Mouse (Mus musculus): ENCODE measurements around the gene Slit3.

Gene Slit3

GRCm38 (mm10) chr11:35704381-35704780 lies 583.4 kb downstream of the Slit3 start:
- Histone ChIP-seq H3K36me3 (ENCODE audit: insufficient read depth, low read length) (no peaks in the 10 kb centered on the region), H3K9me3 (ENCODE audit: low read length) (peaks cover 5% of the 10 kb centered on the region; the same call in 1 of the 2 replicates), H3K27me3 (ENCODE audit: insufficient read depth, low read length) (peaks cover 15% of the 10 kb centered on the region), H3K4me1 (replicated peaks; ENCODE audit: low read depth, low read length) (peaks cover 47% of the 10 kb centered on the region), H3K4me3 (replicated peaks; ENCODE audit: low read length) (no peak overlapping the region)
- no peak for TF ChIP-seq POU5F1 (IDR thresholded peaks at IDR 0.05; ENCODE audit: borderline replicate concordance, low read length)
- TF ChIP-seq CTCF (conservative IDR thresholded peaks at IDR 0.05; ENCODE audit: low read length): no peak
- no peak for TF ChIP-seq NANOG (IDR thresholded peaks at IDR 0.05; ENCODE audit: borderline replicate concordance, low read length)

DNA sequence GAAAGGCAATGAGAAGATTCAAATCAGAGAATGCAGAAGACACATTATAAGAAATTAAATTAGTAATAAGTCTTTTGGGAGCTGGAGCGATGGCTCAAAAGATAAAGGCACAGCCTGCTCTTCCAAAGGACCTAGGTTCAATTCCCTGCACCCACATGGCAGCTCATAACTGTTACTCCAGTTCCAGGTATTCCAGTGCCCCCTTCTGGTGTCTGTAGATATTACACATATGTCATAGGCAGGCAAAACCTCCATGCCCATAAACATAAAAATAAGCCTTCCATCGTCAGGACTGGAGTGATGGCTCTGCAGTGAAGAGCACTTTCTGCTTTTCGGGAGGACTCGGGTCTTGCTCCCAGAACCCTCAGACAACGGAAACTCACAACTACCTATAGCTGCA lies 583.9 kb downstream of the Slit3 start:
- no peaks in the 10 kb centered on the region for H3K36me3 ChIP-seq (ENCODE audit: insufficient read depth, low read length)
- peaks cover 5% of the 10 kb centered on the region; the same call in 1 of the 2 replicates for H3K9me3 ChIP-seq (ENCODE audit: low read length)
- peaks cover 18% of the 10 kb centered on the region for H3K27me3 ChIP-seq (ENCODE audit: insufficient read depth, low read length)
- TF ChIP-seq CTCF (conservative IDR thresholded peaks at IDR 0.05; ENCODE audit: low read length) (peak; percentile 51), NANOG (IDR thresholded peaks at IDR 0.05; ENCODE audit: borderline replicate concordance, low read length) (no peak)
- H3K4me3 ChIP-seq (replicated peaks; ENCODE audit: low read length): no peak overlapping the region
- H3K4me1 ChIP-seq (replicated peaks; ENCODE audit: low read depth, low read length): peaks cover 46% of the 10 kb centered on the region

DNA sequence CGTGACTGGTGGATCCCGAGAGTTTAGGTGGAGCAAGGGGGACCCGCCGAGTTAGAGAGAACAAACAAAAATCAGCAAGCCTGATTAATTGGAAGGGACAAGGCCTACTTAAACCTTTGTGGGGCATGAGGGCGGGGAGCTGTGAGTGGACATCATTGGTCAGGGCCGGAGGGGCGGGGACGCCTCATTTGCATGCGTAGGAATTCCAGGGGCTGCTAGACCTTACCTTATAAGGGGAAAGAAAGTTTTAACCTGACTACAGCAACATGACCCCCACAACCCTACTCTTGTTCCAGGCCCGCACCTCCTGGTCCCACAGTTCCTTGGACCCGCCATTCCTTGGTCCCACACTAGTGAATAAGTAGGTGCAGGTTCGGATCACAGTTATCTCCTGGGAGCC lies 586.4 kb downstream of the Slit3 start:
- H3K27me3 ChIP-seq (ENCODE audit: insufficient read depth, low read length): peaks cover 26% of the 10 kb centered on the region
- H3K9me3 ChIP-seq (ENCODE audit: low read length): peaks cover 5% of the 10 kb centered on the region; the same call in 1 of the 2 replicates
- peaks cover 40% of the 10 kb centered on the region for H3K4me1 ChIP-seq (replicated peaks; ENCODE audit: low read depth, low read length)
- no peaks in the 10 kb centered on the region for H3K36me3 ChIP-seq (ENCODE audit: insufficient read depth, low read length)
- TF ChIP-seq POU5F1 (IDR thresholded peaks at IDR 0.05; ENCODE audit: borderline replicate concordance, low read length) (no peak), CTCF (conservative IDR thresholded peaks at IDR 0.05; ENCODE audit: low read length) (no peak), NANOG (IDR thresholded peaks at IDR 0.05; ENCODE audit: borderline replicate concordance, low read length) (no peak)
- peak overlapping the region; percentile 77 for H3K4me3 ChIP-seq (replicated peaks; ENCODE audit: low read length)

- Histone ChIP-seq H3K4me1 (replicated peaks; ENCODE audit: low read depth, low read length) (peaks cover 31% of the 10 kb centered on the region), H3K9me3 (ENCODE audit: low read length) (no peaks in the 10 kb centered on the region), H3K4me3 (replicated peaks; ENCODE audit: low read length) (no peak overlapping the region), H3K27me3 (ENCODE audit: insufficient read depth, low read length) (peaks cover 26% of the 10 kb centered on the region), H3K36me3 (ENCODE audit: insufficient read depth, low read length) (no peaks in the 10 kb centered on the region)
- TF ChIP-seq NANOG (IDR thresholded peaks at IDR 0.05; ENCODE audit: borderline replicate concordance, low read length): no peak
- no peak for TF ChIP-seq POU5F1 (IDR thresholded peaks at IDR 0.05; ENCODE audit: borderline replicate concordance, low read length)
- TF ChIP-seq CTCF (conservative IDR thresholded peaks at IDR 0.05; ENCODE audit: low read length): no peak
These were observed 590.3 kb downstream of the Slit3 start for GRCm38 (mm10) chr11:35711314-35711713.

DNA sequence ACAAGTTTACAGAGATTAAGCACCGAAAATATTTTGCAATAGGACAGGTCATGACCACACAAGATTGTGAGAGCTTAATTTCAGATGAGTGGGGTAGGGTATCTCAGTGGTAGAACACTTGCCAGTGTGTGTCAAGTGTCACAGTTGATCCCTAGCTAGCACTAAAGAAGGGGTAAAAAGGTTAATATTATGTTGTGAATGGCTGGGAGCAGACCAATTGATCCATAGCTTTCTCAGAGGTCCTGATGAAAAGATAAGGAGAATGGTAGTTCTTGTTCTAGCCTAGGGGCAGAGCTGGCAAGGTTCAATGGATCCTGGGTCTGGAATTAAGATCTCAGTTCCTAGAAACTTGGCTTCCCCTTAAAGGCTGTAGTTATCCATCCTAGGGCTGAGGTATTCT lies 597.9 kb downstream of the Slit3 start:
- no peaks in the 10 kb centered on the region for H3K36me3 ChIP-seq (ENCODE audit: insufficient read depth, low read length)
- no peak overlapping the region for H3K4me3 ChIP-seq (replicated peaks; ENCODE audit: low read length)
- peaks cover 11% of the 10 kb centered on the region for H3K27me3 ChIP-seq (ENCODE audit: insufficient read depth, low read length)
- no peak for TF ChIP-seq NANOG (IDR thresholded peaks at IDR 0.05; ENCODE audit: borderline replicate concordance, low read length)
- no peak for TF ChIP-seq POU5F1 (IDR thresholded peaks at IDR 0.05; ENCODE audit: borderline replicate concordance, low read length)
- no peak for TF ChIP-seq CTCF (conservative IDR thresholded peaks at IDR 0.05; ENCODE audit: low read length)
- H3K9me3 ChIP-seq (ENCODE audit: low read length): no peaks in the 10 kb centered on the region
- no peaks in the 10 kb centered on the region for H3K4me1 ChIP-seq (replicated peaks; ENCODE audit: low read depth, low read length)

DNA sequence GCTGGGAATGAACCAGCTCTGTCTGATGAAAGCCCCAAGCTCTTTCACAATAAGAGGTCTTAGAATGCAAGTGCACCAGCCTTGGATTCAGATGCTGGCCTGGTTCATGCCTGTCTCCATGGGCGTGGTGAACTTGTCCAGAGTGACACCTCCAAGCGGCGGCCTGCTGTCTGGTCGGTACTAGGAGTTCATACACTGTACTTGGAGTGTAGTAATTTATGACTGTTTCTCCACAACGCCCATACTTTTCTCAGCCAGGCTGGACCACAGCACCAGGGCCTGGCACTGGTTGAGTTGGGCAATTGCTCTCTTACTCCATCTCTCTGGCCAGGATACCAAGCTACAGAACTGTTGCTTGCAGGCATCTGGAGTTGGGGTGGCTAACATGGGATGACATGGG lies 602.9 kb downstream of the Slit3 start:
- Histone ChIP-seq H3K9me3 (ENCODE audit: low read length) (no peaks in the 10 kb centered on the region), H3K36me3 (ENCODE audit: insufficient read depth, low read length) (no peaks in the 10 kb centered on the region), H3K4me3 (replicated peaks; ENCODE audit: low read length) (no peak overlapping the region), H3K4me1 (replicated peaks; ENCODE audit: low read depth, low read length) (no peaks in the 10 kb centered on the region), H3K27me3 (ENCODE audit: insufficient read depth, low read length) (peaks cover 14% of the 10 kb centered on the region)
- TF ChIP-seq NANOG (IDR thresholded peaks at IDR 0.05; ENCODE audit: borderline replicate concordance, low read length) (no peak), POU5F1 (IDR thresholded peaks at IDR 0.05; ENCODE audit: borderline replicate concordance, low read length) (no peak), CTCF (conservative IDR thresholded peaks at IDR 0.05; ENCODE audit: low read length) (no peak)

- TF ChIP-seq CTCF (conservative IDR thresholded peaks at IDR 0.05; ENCODE audit: low read length) (no peak), POU5F1 (IDR thresholded peaks at IDR 0.05; ENCODE audit: borderline replicate concordance, low read length) (no peak), NANOG (IDR thresholded peaks at IDR 0.05; ENCODE audit: borderline replicate concordance, low read length) (no peak)
- no peaks in the 10 kb centered on the region for H3K9me3 ChIP-seq (ENCODE audit: low read length)
- no peaks in the 10 kb centered on the region for H3K36me3 ChIP-seq (ENCODE audit: insufficient read depth, low read length)
- no peak overlapping the region for H3K4me3 ChIP-seq (replicated peaks; ENCODE audit: low read length)
- H3K27me3 ChIP-seq (ENCODE audit: insufficient read depth, low read length): peaks cover 15% of the 10 kb centered on the region
- peaks cover 5% of the 10 kb centered on the region; the same call in 1 of the 2 replicates for H3K4me1 ChIP-seq (replicated peaks; ENCODE audit: low read depth, low read length)
These were observed 605.4 kb downstream of the Slit3 start for GRCm38 (mm10) chr11:35726341-35726846.

DNA sequence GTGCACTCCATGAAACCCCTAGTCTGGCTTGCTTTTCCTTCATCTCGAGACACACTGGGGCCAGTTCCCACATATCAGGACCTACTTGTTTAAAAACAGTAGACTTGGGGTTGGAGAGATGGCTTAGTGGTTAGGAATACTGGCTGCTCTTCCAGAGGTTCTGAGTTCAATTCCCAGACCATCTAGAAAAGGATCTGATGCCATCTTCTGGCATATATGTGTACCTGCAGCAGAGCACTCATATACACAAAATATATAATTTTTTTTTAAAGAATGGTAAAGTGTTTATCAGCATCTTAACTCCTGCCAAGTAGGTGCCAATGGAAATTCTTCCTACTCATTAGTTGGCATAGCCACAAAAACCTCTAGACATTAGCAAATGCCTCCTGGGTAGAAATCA lies 607.2 kb downstream of the Slit3 start:
- Histone ChIP-seq H3K9me3 (ENCODE audit: low read length) (peaks cover 4% of the 10 kb centered on the region), H3K4me1 (replicated peaks; ENCODE audit: low read depth, low read length) (peaks cover 5% of the 10 kb centered on the region; the same call in 1 of the 2 replicates), H3K36me3 (ENCODE audit: insufficient read depth, low read length) (no peaks in the 10 kb centered on the region), H3K27me3 (ENCODE audit: insufficient read depth, low read length) (peaks cover 17% of the 10 kb centered on the region), H3K4me3 (replicated peaks; ENCODE audit: low read length) (no peak overlapping the region)
- TF ChIP-seq POU5F1 (IDR thresholded peaks at IDR 0.05; ENCODE audit: borderline replicate concordance, low read length) (no peak), CTCF (conservative IDR thresholded peaks at IDR 0.05; ENCODE audit: low read length) (peak; percentile 19), NANOG (IDR thresholded peaks at IDR 0.05; ENCODE audit: borderline replicate concordance, low read length) (no peak)

DNA sequence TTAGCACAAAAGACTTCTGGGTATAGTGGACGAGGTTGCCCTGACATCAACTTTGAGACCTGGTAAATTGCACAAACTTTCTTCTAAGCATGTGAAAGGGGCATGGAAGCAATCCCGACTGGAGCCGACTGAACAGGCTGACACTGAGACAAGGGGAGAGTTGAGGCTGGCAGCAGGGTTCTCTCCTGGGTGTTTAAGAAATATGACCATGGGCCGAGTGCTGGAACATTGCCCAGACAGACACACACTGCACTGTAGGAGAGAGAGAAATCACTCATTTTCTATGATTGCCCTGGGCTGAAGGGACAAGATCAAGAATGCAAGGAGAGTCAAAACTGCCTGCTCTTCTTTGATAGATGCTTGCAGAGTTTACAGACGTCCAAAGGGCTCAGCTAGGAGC lies 608.2 kb downstream of the Slit3 start:
- H3K36me3 ChIP-seq (ENCODE audit: insufficient read depth, low read length): no peaks in the 10 kb centered on the region
- no peak for TF ChIP-seq POU5F1 (IDR thresholded peaks at IDR 0.05; ENCODE audit: borderline replicate concordance, low read length)
- TF ChIP-seq NANOG (IDR thresholded peaks at IDR 0.05; ENCODE audit: borderline replicate concordance, low read length): no peak
- no peak for TF ChIP-seq CTCF (conservative IDR thresholded peaks at IDR 0.05; ENCODE audit: low read length)
- peaks cover 4% of the 10 kb centered on the region for H3K9me3 ChIP-seq (ENCODE audit: low read length)
- H3K4me1 ChIP-seq (replicated peaks; ENCODE audit: low read depth, low read length): peaks cover 5% of the 10 kb centered on the region; the same call in 1 of the 2 replicates
- no peak overlapping the region for H3K4me3 ChIP-seq (replicated peaks; ENCODE audit: low read length)
- H3K27me3 ChIP-seq (ENCODE audit: insufficient read depth, low read length): peaks cover 14% of the 10 kb centered on the region

Measured in E14TG2a.4 (cell line).